Mouse (Mus musculus) heart, embryonic 13.5 days (tissue): Measurements from ENCODE around the gene Zbtb7b. TPM values are rescaled to one million over a fixed set of nuclear protein-coding genes. Genes with fewer than 3 reads are reported as not detected.

Experiments
- ATAC-seq: fragments of 200-750 bp; cut with Nextera tagmentation; 2 replicates; pipeline ENCODE4 v1.8.0; 2017; ENCODE audit warnings: moderate TSS enrichment; ENCODE audit not compliant: insufficient number of reproducible peaks, low FRiP score, low TSS enrichment; ENCODE audit errors: extremely low read depth
- H3K27ac ChIP-seq: fragments of 300-500 bp; sonication (generic); replicated peaks from 2 replicates; pipeline ENCODE4 v1.5.1; 2015; ENCODE audit warnings: moderate library complexity, mild to moderate bottlenecking, inconsistent platforms
- H3K27me3 ChIP-seq: fragments of 300-500 bp; sonication (generic); replicated peaks from 2 replicates; pipeline ENCODE4 v1.6.1; 2015; ENCODE audit warnings: mild to moderate bottlenecking, inconsistent platforms
- H3K36me3 ChIP-seq: fragments of 300-500 bp; sonication (generic); 2 replicates; pipeline ENCODE4 v1.6.1; 2015; ENCODE audit warnings: mild to moderate bottlenecking, inconsistent platforms
- H3K4me1 ChIP-seq: fragments of 300-500 bp; sonication (generic); 2 replicates; pipeline ENCODE4 v1.6.1; 2015; ENCODE audit warnings: inconsistent platforms
- H3K4me2 ChIP-seq: fragments of 300-500 bp; sonication (generic); 2 replicates; pipeline ENCODE4 v1.6.1; 2015; ENCODE audit warnings: inconsistent platforms, mild to moderate bottlenecking, moderate library complexity
- H3K4me3 ChIP-seq: fragments of 300-500 bp; sonication (generic); 2 replicates; pipeline ENCODE4 v1.5.1; 2015; ENCODE audit warnings: moderate library complexity, mild to moderate bottlenecking, inconsistent platforms
- H3K9ac ChIP-seq: fragments of 300-500 bp; sonication (generic); 2 replicates; pipeline ENCODE4 v1.6.1; 2015; ENCODE audit warnings: inconsistent platforms, mild to moderate bottlenecking, moderate library complexity
- H3K9me3 ChIP-seq: fragments of 300-500 bp; sonication (generic); 2 replicates; pipeline ENCODE4 v1.6.1; 2016; ENCODE audit warnings: inconsistent platforms
- WGBS: fragments of 180-500 bp; shearing (Covaris S2); methylation state at CpG from one replicate; pipeline ENCODE4 v1.1.7; 2015; ENCODE audit warnings: mixed read lengths; 5-methylcytosine and 5-hydroxymethylcytosine counted together
- polyA plus RNA-seq: library from polyadenylated mRNA; unstranded; fragments of >200 nt; fragmentation: Nextera tagmentation; extraction: Ambion mirVana; gene quantifications from 2 replicates; pipeline ENCODE4 v1.2.1, GENCODE M21; 2015

The Zbtb7b gene
- polyA plus RNA-seq, 1 experiment from 2014 or later = 1.9 TPM

- Histone ChIP-seq H3K27ac (no peak overlapping the region), H3K9me3 (no peaks in the 10 kb centered on the region), H3K4me2 (no peak overlapping the region), H3K27me3 (peaks cover 31% of the 10 kb centered on the region), H3K9ac (no peak overlapping the region), H3K4me1 (peaks cover 14% of the 10 kb centered on the region), H3K36me3 (peaks cover 45% of the 10 kb centered on the region), H3K4me3 (no peak overlapping the region)
- ATAC-seq = no peak
- 76% methylated on average over 7 of the region's 7 CpGs for whole genome bisulfite sequencing
Observed at GRCm38 (mm10) chr3:89343279-89343678, 51.3 kb downstream of the Zbtb7b start.

- Histone ChIP-seq H3K4me2 (no peak overlapping the region), H3K4me3 (no peak overlapping the region), H3K36me3 (peaks cover 43% of the 10 kb centered on the region), H3K9ac (no peak overlapping the region), H3K27me3 (peaks cover 18% of the 10 kb centered on the region), H3K27ac (no peak overlapping the region), H3K4me1 (peaks cover 20% of the 10 kb centered on the region), H3K9me3 (no peaks in the 10 kb centered on the region)
- 84% methylated on average over 4 of the region's 4 CpGs for WGBS
- ATAC-seq = no peak
Observed at GRCm38 (mm10) chr3:89341794-89342193, 52.8 kb downstream of the Zbtb7b start.

- Histone ChIP-seq H3K9me3 (no peaks in the 10 kb centered on the region), H3K36me3 (peaks cover 33% of the 10 kb centered on the region), H3K4me3 (peak overlapping the region; percentile 22), H3K4me2 (peak overlapping the region; percentile 58), H3K27me3 (0 out of 2 replicates have a peak, but pooled peaks cover 17% of the 10 kb centered on the region), H3K9ac (peak overlapping the region; percentile 33), H3K4me1 (peaks cover 33% of the 10 kb centered on the region), H3K27ac (no peak overlapping the region)
- ATAC-seq = no peak
- WGBS = 5% methylated on average over 11 of the region's 11 CpGs
Observed at GRCm38 (mm10) chr3:89340465-89340864, 54.1 kb downstream of the Zbtb7b start.

GRCm38 (mm10) chr3:89339416-89339815, 55.2 kb downstream of the Zbtb7b start:
- Histone ChIP-seq H3K4me2 (no peak overlapping the region), H3K27ac (no peak overlapping the region)
- ATAC-seq = no peak

GRCm38 (mm10) chr3:89337721-89338578, 56.6 kb downstream of the Zbtb7b start, which contains the start of gene Efna4:
Gene Efna4, minus strand, starts transcription at chr3:89338028.
- 0 out of 2 replicates have a peak, but pooled peaks cover 12% of the 10 kb centered on the region for H3K27me3 ChIP-seq
- peak; percentile 68 for ATAC-seq
- peak within 1 kb of the TSS; percentile 65 for H3K27ac ChIP-seq
- peaks cover 32% of the 10 kb centered on the region for H3K36me3 ChIP-seq
- H3K4me1 ChIP-seq = peaks cover 33% of the 10 kb centered on the region
- H3K9ac ChIP-seq = peak within 1 kb of the TSS; percentile 91
- H3K4me2 ChIP-seq = peak within 1 kb of the TSS; percentile 71
- 1% methylated on average over 44 of the region's 44 CpGs for WGBS
- H3K9me3 ChIP-seq = no peaks in the 10 kb centered on the region
- H3K4me3 ChIP-seq = peak within 1 kb of the TSS; percentile 77

More at GRCm38 (mm10) chr3:89339416-89339815, 55.2 kb downstream of the Zbtb7b start:
- Histone ChIP-seq H3K9ac (no peak overlapping the region), H3K9me3 (no peaks in the 10 kb centered on the region), H3K4me3 (no peak overlapping the region), H3K36me3 (peaks cover 32% of the 10 kb centered on the region), H3K27me3 (0 out of 2 replicates have a peak, but pooled peaks cover 17% of the 10 kb centered on the region), H3K4me1 (peaks cover 33% of the 10 kb centered on the region)
- 19% methylated on average over 8 of the region's 8 CpGs for WGBS

- peak overlapping the region; percentile 77 for H3K4me3 ChIP-seq
- no peaks in the 10 kb centered on the region for H3K9me3 ChIP-seq
- 0 out of 2 replicates have a peak, but pooled peaks cover 15% of the 10 kb centered on the region for H3K27me3 ChIP-seq
- H3K27ac ChIP-seq = peak overlapping the region; percentile 65
- H3K36me3 ChIP-seq = peaks cover 28% of the 10 kb centered on the region
- no peak for ATAC-seq
- peaks cover 39% of the 10 kb centered on the region for H3K4me1 ChIP-seq
- WGBS = under 1% methylated on average over 21 of the region's 21 CpGs
- H3K9ac ChIP-seq = peak overlapping the region; percentile 91
- H3K4me2 ChIP-seq = peak overlapping the region; percentile 71
Observed at GRCm38 (mm10) chr3:89337062-89337720, 57.4 kb downstream of the Zbtb7b start.

GRCm38 (mm10) chr3:89336529-89336928, 58.0 kb downstream of the Zbtb7b start:
- 23% methylated on average over 6 of the region's 6 CpGs for WGBS
- Histone ChIP-seq H3K36me3 (peaks cover 28% of the 10 kb centered on the region), H3K9ac (peak overlapping the region; percentile 91), H3K4me1 (peaks cover 39% of the 10 kb centered on the region), H3K27ac (peak overlapping the region; percentile 65), H3K27me3 (peaks cover 16% of the 10 kb centered on the region; the same call in 1 of the 2 replicates), H3K9me3 (no peaks in the 10 kb centered on the region), H3K4me2 (peak overlapping the region; percentile 71), H3K4me3 (peak overlapping the region; percentile 77)
- no peak for ATAC-seq

- Histone ChIP-seq H3K36me3 (peaks cover 26% of the 10 kb centered on the region), H3K4me1 (peaks cover 41% of the 10 kb centered on the region), H3K4me2 (no peak overlapping the region), H3K4me3 (no peak overlapping the region), H3K27me3 (peaks cover 32% of the 10 kb centered on the region), H3K27ac (no peak overlapping the region), H3K9me3 (no peaks in the 10 kb centered on the region), H3K9ac (no peak overlapping the region)
- WGBS = 69% methylated on average over 11 of the region's 11 CpGs
- no peak for ATAC-seq
Observed at GRCm38 (mm10) chr3:89333053-89333452, 61.5 kb downstream of the Zbtb7b start.

GRCm38 (mm10) chr3:89332476-89332875, 62.1 kb downstream of the Zbtb7b start:
- 53% methylated on average over 12 of the region's 12 CpGs for WGBS
- no peaks in the 10 kb centered on the region for H3K9me3 ChIP-seq
- H3K9ac ChIP-seq = no peak overlapping the region
- no peak for ATAC-seq
- H3K36me3 ChIP-seq = peaks cover 26% of the 10 kb centered on the region
- no peak overlapping the region for H3K4me2 ChIP-seq
- no peak overlapping the region for H3K4me3 ChIP-seq
- H3K4me1 ChIP-seq = peaks cover 40% of the 10 kb centered on the region
- H3K27ac ChIP-seq = no peak overlapping the region
- peaks cover 37% of the 10 kb centered on the region for H3K27me3 ChIP-seq

- no peaks in the 10 kb centered on the region for H3K9me3 ChIP-seq
- H3K27ac ChIP-seq = no peak overlapping the region
- peaks cover 40% of the 10 kb centered on the region for H3K27me3 ChIP-seq
- H3K9ac ChIP-seq = no peak overlapping the region
- WGBS = 59% methylated on average over 10 of the region's 10 CpGs
- H3K4me1 ChIP-seq = peaks cover 36% of the 10 kb centered on the region
- peaks cover 26% of the 10 kb centered on the region for H3K36me3 ChIP-seq
- no peak overlapping the region for H3K4me3 ChIP-seq
- H3K4me2 ChIP-seq = no peak overlapping the region
- ATAC-seq = no peak
Observed at GRCm38 (mm10) chr3:89332013-89332412, 62.6 kb downstream of the Zbtb7b start.

- H3K9ac ChIP-seq = no peak overlapping the region
- H3K27me3 ChIP-seq = peaks cover 40% of the 10 kb centered on the region
- H3K36me3 ChIP-seq = peaks cover 26% of the 10 kb centered on the region
- no peaks in the 10 kb centered on the region for H3K9me3 ChIP-seq
- WGBS = 60% methylated on average over 13 of the region's 13 CpGs
- peaks cover 32% of the 10 kb centered on the region for H3K4me1 ChIP-seq
- no peak overlapping the region for H3K4me3 ChIP-seq
- no peak overlapping the region for H3K4me2 ChIP-seq
- no peak overlapping the region for H3K27ac ChIP-seq
- no peak for ATAC-seq
Observed at GRCm38 (mm10) chr3:89331561-89331960, 63.0 kb downstream of the Zbtb7b start.
